Mouse (Mus musculus) urinary bladder, postnatal 4 days (tissue): ENCODE measurements at regions not wholly inside any gene's neighbourhood (a gene's known extent, or its start where the extent isn't known, plus 50 kb on each side); places are given as distances from the start of the nearest gene placed in this dataset.

Experiments used
- DNase-seq, 2 experiments: peaks; one replicate each; pipeline ENCODE4 v3.0.0; 2021 to 2022; ENCODE audit warnings: low spot score in 2 of 2

DNA sequence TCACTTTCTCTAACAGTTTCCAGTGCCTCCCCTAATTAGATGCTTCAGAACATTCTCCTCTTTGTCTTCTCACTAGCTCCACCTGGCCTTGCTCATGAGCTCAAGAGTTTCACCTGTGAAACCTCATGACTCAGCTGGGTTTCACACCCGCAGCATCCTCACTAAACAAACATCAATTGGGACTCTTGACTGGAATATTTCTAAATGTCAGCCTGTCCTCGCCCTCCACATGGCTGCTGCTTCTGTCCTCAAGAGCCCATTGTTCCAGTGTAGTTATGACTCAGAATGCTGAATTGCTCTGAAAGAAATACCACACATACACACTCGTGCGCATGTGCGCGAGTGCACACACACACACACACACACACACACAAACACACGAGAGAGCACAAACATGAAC lies 407.2 kb downstream of the Prss52 start:
- no peak for DNase-seq

DNA sequence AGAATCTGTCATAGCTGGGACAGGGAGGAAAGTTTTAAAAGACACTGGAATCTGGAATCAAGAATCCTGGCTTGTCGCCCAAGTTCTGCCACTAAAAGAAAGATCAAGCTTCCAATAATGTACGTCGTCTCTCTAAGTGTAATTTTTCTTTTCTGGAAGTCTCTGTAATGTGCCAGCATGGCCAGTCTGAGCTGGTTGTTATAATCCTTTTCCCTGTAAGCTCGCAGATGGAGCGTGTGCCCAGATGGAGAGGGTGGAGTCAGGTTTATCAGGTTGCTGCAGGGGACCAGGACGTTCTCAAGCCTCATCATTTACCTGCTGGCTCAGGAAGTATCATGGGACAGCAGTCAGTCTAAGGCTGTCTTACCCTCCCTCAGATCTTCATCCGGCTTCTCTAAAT lies 408.6 kb downstream of the Prss52 start:
- no peak for DNase-seq

DNA sequence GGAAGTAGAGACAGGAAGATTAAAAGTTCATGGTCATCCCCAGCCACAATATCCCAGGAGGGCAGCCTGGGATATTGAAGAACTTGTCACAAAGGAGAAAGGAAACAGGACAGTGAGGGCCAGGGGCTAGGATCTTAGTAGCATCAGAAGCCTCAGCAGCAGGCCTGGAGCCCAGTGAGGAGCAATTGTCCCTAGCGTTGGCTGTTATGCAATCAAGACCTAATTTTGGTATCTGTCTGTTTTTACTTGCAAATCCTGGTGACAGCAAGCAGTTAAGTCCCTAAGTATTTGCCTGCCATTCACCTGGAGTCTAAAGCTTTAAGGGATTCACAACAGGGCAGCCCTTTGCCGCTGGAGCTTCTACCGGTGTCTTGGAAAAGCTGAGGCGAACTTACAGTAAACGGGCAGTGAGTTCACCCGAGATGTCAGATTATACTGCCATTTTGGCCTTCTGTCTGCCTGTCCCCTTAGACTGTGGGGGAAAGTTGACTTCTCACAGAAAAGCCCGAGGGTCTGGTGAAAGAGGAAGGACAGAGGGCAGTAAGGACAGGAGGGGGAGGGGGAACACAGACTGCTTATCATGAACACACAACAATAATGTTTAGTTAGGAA lies 413.6 kb downstream of the Prss52 start:
- DNase-seq: no peak

DNA sequence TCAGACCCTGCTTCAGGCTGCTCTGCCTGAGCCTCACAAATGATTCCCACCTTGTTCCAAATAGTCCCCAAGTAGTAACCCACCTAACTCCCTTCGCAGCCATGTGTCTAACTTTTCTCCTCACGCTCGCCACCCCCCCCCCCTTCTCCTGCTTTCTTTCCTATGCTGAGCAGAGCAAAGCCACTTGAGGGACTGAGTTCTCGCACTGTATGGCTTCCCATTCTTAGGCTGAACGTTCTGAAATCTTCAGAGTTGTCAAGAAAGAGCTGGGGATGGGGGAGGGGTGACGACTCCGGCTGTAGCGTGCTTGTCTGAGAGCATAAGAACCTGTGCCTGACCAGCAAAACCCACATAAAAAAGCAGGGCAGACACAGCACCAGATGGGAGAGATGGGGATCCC lies 420.6 kb downstream of the Prss52 start:
- DNase-seq: no peak

DNA sequence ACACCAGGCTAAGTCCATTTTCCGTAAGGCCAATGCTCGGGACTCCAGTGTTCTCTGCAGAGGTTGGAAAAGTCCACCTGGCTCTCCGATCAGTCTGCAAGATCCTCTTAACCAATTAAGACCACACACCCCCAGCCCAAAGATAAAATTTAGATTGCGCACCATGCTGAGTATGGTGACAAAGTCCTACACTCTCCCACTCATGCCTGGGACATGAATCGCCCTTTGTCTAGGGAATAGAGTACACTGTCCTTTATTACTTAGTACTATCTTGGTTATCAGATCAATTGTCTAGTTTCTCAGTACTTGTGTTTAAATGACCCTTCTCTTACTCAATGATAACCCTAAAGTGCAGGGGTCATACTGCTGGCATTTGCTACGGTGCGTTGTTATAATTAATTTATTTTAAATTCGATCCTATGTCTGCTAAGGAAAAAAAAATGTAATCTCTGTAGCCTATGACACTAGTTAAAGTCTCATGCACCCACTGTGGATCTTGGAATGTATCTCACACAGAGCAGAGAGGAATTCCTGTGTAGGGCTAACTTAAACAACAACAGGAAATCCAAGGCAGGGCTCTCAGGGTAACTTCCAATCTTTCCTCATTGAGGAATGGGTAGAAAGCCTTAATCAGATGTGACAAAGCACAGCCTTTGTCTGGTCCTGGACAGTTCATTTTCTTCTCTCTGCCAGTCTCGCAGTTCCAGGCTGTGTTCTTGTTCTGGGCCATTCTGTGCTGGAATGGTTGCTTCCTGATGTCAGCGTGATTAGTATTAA lies 421.4 kb downstream of the Prss52 start:
- DNase-seq: no peak

DNA sequence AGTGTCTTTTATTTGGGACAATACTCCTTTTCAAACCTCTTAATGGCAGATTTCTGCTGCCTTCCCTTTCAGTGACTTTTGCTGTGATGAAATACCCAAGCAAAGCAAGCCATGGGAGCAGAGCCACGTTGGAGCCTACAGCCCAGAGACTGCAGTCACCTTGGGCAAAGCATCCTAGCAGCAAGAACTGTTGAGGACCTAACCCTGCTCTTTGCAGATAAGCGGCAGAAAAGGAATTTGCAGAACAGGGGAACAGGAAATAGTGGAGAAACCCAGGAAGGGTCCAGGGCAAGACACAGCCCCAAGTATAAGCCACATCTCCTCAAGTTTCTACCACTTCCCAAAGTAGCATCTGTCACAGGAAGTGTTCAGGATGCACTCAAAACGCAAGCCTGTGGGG lies 426.5 kb downstream of the Prss52 start:
- no peak for DNase-seq

DNA sequence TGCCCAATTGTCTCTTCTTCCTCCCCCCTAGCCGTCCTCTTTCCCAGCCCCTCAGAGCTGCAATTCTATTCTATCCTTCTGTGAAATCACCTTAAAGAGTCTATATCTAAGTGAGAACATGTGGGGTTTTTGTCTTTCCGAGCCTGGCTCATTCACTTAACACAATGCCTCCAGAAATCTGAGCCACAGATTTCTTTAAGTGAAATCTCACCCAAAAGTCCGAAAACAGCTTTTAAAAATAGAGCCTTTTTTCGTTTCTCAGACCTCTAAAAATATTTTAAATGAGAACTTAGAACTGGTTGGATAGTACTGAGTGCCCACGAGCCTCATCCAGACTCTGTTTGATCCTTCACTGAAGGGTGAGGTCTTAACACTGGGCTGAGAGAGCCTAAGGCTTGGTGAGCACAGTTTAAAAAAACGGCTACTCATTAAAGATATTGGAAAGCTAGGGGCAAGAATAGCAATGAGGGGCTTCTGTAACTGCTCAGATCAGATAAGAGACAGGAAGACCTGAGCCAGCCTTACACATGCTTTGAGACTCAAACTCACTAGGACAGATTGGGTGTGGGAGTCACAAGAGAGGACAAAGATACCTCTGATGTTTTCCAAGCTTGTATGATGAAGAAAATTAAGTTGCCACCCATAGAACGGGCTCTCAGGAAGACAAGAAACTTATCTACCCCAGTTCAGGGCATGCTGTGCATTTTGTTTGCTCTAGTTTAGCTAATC lies 427.3 kb downstream of the Prss52 start:
- no peak for DNase-seq

DNA sequence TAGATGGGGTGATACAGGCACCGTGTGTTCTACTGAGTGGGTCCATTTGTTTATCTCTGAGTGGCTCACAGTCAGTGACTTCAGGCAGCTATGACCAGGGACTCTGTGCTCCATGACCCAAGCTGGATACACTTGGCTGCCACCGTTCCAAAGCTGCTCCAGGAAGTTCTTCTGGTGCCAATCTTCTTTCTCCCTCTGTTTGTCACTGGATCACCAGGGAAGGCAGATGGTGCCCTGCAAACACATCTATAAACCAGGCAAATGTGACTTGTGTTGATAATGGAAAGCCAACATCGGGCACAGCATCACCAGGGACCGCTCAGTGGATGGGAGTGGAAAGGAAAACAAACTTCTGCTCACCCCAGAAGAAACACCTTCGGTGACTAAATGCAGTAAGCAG lies 428.3 kb downstream of the Prss52 start:
- no peak for DNase-seq

DNA sequence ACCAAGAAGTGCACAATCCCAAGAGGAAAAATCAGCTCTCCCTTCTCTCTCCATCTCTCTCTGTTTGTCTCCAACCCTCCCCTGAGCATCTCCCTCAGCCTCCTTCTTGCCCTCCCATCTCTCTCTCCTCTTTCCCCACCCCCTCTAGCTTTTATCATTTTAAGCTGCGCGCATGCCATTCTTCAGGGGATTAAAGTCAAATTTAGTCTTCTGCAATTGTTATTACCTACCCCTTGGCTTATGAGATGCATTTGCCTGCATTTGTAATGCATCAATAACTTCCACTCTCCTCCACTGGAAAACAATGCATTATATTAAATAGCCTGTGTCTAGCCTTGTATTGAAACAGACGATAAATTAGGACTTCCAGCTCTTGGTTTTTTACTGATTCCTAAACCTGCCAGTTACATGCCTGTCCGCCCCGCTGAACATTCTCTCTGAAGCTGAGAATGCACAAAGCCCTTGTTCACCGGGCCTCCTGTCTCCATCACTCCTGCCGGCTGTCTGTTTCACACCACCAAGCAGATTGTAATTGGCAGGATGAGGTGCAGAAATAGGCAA lies 429.6 kb downstream of the Prss52 start:
- no peak for DNase-seq

DNA sequence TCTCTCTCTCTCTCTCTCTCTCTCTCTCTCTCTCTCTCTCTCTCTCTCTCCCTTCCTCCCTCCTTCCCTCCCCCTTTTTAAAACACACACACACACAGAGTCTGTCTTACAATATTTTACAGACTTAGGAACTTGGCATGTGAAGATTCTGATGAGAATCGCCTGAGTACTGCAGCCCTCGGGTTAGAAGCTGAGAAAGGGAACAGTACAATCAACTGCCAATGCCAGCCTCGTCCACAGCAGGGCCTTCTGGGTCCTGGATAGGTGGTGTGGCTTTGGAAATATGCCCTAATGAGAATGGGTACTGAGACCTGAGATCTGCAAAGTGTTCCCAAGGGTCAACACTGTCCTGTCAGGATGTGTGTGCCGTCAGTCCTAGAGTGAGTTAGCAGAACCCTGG lies 430.1 kb downstream of the Prss52 start:
- DNase-seq: no peak

DNA sequence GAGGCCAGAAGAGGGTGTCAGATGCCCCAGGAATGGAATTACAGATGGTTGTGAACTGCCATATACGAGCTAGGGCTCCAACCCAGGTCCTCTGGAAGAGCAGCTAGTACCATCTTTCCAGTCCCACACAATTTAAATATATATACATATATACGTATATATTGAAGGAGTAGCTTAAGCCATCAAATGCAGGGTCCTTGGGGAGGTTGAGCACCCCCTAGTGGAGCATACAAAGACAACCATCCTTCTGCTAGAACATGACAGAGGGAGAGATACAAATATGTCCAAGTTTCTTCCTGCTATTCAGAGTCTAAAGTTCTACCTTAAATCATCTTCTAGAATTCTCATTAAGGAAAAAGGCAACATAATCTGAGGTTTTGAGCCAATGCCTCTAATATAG lies 435.4 kb downstream of the Prss52 start:
- no peak for DNase-seq

DNA sequence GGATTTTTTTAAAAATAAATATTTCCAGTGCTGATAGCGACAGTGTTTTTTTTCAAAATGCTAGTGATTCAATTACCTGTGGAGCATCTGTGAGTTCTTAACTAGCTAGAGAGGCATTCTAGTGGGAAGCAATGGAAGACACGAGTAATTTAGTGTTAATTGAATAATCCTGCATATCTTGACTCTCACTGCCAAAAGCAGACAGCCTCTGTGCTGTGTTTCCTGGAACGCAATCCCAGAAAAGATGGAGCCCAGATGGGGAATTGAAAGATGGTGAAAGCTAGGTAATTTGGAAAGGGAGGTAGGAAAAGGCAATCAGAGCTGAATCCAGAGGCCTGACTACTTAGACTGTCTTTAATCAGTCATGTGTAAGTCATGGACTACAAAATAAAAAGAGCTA lies 441.0 kb downstream of the Prss52 start:
- no peak for DNase-seq

DNA sequence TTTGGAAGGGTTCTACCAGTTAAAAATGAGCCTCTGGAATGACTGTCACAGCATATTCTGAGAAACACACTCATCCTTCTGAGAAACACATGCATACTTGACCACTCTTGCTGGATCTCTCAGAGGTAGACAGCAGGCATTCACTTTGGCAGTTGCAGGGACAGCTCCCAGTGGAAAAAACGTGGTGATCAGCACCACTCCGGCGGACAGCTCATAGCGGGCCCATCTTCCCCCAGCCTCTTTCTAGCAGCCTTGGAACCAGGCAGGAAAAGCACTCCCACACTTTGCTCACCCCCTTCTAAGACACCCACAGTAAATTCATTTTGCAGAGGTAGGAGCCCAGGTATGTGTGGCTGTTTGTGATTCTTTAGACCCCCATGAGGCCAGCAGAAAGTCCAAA lies 442.7 kb downstream of the Prss52 start:
- peak; percentile 41 to 65 for DNase-seq

DNA sequence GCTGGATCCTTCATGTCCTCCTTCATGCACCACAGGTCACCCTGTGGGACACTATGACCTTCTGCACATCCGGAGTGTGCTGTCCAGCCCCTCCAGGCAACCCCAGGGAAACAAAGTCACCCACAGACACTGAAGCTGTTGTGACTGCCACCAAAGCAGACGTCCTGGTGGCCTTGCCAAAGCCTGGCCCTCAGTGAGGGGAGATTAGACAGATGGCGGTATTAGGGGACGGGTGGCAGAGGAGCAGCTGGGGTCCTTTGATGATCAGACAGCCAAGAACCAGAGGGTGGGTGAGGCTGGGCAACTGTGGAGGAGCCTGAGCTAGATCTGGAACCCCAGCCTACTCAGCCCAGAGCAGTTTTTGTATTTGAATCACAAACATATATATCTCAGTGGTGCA lies 448.9 kb downstream of the Prss52 start:
- no peak for DNase-seq

DNA sequence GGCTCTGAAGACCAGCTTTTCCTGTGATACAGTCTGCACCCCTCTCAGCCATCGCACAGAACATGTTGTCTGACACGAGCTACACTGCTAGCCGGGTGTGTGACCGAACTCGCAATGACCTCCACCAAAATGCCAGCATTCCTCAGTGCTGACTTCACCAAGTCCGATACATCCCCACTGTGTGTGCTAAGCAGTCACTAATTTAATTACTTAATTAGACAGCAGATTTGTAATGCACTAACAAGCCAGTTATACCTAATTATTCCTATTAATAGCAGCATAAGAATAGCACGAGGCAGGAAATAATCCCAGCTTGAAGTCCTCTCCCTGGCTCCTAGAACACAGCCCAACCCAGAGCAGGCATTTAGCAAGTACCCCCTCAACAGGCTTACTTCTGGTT lies 452.0 kb downstream of the Prss52 start:
- no peak for DNase-seq

DNA sequence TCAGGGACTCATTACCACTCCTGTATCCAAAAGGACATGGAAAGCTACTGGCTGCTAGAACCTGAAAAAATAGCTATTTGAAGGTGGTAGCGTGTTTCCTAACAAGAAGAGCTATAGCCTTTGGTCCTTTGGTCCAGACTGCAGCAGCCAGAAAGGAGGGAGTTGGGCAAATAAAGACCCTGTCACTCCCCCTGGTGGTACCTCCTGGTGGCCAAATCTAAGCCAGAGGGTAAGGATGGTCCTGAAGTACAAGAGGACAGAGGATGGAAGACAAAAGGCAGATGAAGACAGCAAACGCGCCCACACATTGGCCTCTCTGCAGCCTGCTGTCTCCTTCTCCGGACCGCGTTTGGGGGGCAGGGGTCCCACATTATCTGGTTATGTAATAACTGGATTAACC lies 453.4 kb downstream of the Prss52 start:
- no peak for DNase-seq

DNA sequence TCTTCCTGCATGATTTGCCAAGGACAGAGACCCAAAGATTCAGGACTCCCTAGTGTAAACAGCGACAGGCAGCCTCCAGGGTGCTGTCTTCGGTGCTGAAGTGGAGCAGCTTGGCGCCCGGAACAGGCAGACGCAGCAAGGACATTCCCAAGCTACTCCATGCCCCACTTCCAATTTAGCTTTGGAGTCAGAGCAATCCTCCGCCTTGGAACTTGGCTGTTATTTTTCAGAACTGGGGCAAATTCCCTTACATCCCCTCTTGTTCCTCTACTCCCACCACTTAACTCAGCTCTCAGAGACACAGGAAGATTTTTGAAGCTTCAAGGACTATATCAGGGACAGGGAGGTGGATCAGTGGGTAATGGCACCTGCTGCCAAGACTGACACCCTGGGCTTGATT lies 464.6 kb downstream of the Prss52 start:
- no peak for DNase-seq

DNA sequence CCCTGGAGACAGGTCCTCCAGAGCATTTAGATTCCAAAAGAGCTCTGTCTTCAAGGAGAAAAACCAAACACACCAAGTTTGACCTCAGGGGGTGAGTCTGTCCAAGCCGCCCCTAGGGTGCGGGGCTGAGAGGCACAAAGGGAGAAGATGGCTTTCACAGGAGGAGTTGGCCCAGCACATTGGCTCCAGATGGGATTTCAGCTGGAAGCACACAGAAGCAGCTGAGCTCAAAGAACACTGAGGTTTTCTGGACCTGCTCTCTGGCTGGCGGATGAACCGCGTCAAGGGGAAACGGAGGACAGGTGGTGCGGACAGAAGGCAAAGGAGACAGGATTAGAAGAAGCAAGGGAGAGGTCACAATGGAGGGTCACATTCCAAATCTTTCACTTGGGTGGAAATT lies 466.9 kb downstream of the Prss52 start:
- no peak for DNase-seq

DNA sequence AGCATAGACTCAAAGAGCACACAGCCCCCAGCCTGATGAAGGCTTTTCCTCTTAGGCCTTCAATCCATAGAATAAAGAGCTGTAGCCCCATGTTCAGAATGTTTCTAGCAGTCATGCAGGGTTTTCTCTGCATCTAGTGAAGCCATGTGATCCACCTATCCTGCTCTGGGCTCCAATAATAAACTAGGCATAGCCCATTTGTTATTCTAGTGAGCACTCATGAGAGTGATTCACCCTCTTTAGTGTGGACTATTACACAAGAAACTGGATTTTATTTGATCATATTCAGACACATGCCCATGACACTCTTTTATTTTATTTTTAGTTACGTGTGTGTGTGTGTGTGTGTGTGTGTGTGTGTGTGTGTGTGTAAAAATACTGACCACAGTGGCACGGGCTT lies 468.7 kb downstream of the Prss52 start:
- DNase-seq: no peak

DNA sequence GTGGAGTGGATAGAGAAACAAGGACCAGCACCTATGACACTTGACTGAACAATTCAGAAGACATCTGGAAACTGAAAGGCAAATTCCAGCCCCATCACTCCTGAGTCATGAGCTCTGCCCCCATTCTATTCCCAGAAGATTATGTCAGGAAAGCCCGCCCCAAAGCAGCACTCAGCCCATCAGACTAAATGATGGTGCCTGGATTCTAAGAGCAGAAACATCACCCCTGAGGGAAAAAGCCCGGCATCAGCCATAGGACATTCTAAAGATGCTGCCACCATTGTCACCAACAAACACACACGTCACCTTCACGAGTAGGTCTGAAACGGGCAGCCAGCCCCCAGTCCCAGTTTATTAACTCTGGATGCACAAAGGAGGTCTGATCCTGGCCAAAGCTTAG lies 469.7 kb downstream of the Prss52 start:
- DNase-seq: no peak

DNA sequence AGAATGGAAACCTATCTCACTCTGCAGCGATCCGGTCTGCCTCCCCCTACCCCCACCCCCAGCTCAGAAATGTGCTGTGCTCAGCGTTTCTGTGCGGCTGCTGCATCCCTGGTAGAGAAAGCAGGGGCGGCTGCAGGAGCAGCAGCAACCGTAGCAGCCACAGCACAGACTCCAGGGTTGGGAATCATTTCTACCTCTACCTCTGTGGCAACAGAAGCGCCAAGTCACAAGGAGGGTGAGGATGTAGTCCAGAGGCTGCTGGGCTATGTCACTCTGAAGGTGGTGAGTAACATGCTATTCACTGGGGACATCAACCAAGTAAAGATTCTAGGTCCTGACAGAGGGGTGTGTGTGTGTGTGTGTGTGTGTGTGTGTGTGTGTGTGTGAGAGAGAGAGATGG lies 470.2 kb downstream of the Prss52 start:
- no peak for DNase-seq

DNA sequence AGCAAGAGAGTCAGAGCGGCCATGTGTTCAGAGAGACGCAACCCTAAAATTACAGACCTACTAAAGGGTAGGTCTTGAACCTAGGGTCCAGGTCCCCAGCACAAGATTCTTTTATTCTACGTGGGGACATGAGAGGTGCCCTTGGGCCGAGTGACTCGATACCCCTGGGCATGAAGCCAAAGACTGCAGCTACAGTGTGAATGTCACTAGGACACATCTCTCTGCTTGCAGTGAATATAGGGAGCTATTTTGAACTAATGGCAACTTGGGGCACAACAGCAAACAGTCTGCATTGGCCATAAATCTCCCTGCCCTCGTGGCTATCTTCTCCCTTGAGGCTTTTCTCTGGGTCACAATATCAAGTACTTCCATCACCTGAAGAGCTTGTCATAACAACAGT lies 470.7 kb downstream of the Prss52 start:
- no peak for DNase-seq

DNA sequence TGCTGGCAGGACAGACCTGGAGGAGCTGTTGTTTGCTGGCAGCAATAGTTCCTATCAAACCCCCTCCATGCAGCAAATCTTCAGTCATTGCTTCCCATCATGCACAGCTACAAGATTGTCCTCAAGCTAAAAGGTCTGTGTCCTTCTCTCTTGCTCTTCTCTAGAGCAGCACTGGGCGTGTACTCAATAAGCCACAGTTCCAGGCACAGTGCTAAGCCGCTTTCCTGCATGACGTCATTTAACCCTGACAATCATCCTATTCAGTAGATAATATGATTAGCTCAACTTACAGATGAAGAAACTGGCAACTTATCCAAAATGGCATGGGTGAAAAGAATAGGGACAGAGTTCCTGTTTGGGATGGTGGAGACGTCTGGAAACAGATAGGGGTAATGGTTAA lies 471.9 kb downstream of the Prss52 start:
- no peak for DNase-seq
